Mouse (Mus musculus) hindbrain, embryonic 10.5 days (tissue): ENCODE data around the gene Sec24b. TPM values are rescaled to one million over a fixed set of nuclear protein-coding genes. Genes with fewer than 3 reads are reported as not detected.

Source experiments
- polyA plus RNA-seq: library from polyadenylated mRNA; unstranded; fragments of >200 nt; fragmentation: Nextera tagmentation; extraction: Ambion mirVana; gene quantifications from 2 replicates; pipeline ENCODE4 v1.2.1, GENCODE M21; 2016

The Sec24b gene
- polyA plus RNA-seq, 1 experiment from 2014 or later: 38.3 TPM

Other genes starting within 250 kb of the Sec24b start
- 0.09 and 0.14 TPM in 2 replicates for gene Rrh, start 239.0 kb downstream of the Sec24b start, polyA plus RNA-seq
- 97.3 and 98.8 TPM in 2 replicates for gene Gar1, start 230.2 kb downstream of the Sec24b start, polyA plus RNA-seq
- 0.33 and 0.51 TPM in 2 replicates for gene Cfi, start 225.7 kb downstream of the Sec24b start, polyA plus RNA-seq
- gene Pla2g12a, start 182.9 kb downstream of the Sec24b start, polyA plus RNA-seq: 27.6 and 28.1 TPM in 2 replicates
- 74.5 and 77.1 TPM in 2 replicates for gene Casp6, start 160.1 kb downstream of the Sec24b start, polyA plus RNA-seq
- 1.8 and 2.0 TPM in 2 replicates for gene Mcub, start 91.3 kb downstream of the Sec24b start, polyA plus RNA-seq
- 3.6 and 5.2 TPM in 2 replicates for gene Col25a1, start 69.9 kb upstream of the Sec24b start, polyA plus RNA-seq